Mouse (Mus musculus): ENCODE measurements around the gene Gabbr2.

DNA sequence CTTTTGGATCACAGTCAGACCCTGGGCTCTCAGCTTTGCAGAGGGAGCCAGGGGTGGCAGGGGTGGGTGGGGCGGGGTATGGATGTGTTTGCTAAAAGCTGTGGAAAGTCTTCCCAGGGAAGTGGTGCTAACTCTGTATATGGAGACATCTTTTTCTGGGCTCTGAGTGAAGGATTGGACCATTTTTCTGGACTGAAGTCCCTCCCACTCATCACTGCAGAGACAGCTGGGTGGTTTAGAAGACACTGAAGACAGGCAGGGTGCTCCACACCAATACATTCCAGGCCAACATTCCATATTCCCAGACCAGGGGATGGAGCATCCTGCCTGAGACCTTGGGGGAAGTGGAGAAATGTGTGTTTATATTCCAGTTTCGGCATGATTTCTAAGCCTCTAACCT, 125.6 kb downstream of the Gabbr2 start:
- TF ChIP-seq POLR2A (IDR thresholded peaks at IDR 0.05; ENCODE audit: borderline replicate concordance, insufficient read depth, low read length) (no peak), CTCF (IDR thresholded peaks at IDR 0.05; ENCODE audit: borderline replicate concordance, insufficient read depth, low read depth, low read length) (no peak)

All from cerebellum, adult 2 months (tissue).